Mouse (Mus musculus) myocyte (in vitro differentiated cells): ENCODE measurements around the gene Ablim2.

Source experiments
- CEBPB ChIP-seq: IDR thresholded peaks from 2 replicates; pipeline ENCODE4 v1.6.1; 2011; ENCODE audit warnings: mild to moderate bottlenecking, moderate library complexity; ENCODE audit not compliant: poor library complexity, insufficient read depth, severe bottlenecking
- E2F4 ChIP-seq: IDR thresholded peaks from one replicate; pipeline ENCODE4 v1.6.1; 2011; ENCODE audit warnings: mild to moderate bottlenecking, control low read depth, moderate library complexity; ENCODE audit not compliant: insufficient read depth
- MAX ChIP-seq: IDR thresholded peaks from one replicate; pipeline ENCODE4 v1.6.1; 2011; ENCODE audit warnings: low read depth, mild to moderate bottlenecking, control low read depth
- MYOD1 ChIP-seq, 3 experiments: IDR thresholded peaks; one replicate each; pipeline ENCODE4 v1.6.1; 2011; ENCODE audit warnings: control low read depth in 2 of 3, low read depth in 2 of 3, mild to moderate bottlenecking in 2 of 3, moderate library complexity in 1 of 3; ENCODE audit not compliant: insufficient read length in 2 of 3, control insufficient read depth in 1 of 3
- MYOG ChIP-seq, 3 experiments: IDR thresholded peaks; one replicate each; pipeline ENCODE4 v1.6.1; 2011; ENCODE audit warnings: control low read depth in 2 of 3, low read depth in 2 of 3, mild to moderate bottlenecking in 2 of 3; ENCODE audit not compliant: insufficient read length in 2 of 3, control insufficient read depth in 1 of 3, insufficient read depth in 1 of 3
- POLR2A ChIP-seq: IDR thresholded peaks from one replicate; pipeline ENCODE4 v1.6.1; 2011; ENCODE audit warnings: low read depth, mild to moderate bottlenecking, control low read depth, moderate library complexity; ENCODE audit not compliant: insufficient read length
- POLR2AphosphoS2 ChIP-seq: IDR thresholded peaks from one replicate; pipeline ENCODE4 v1.6.1; 2011; ENCODE audit warnings: low read depth, control low read depth; ENCODE audit not compliant: insufficient read length
- REST ChIP-seq: IDR thresholded peaks from one replicate; pipeline ENCODE4 v1.6.1; 2011; ENCODE audit warnings: mild to moderate bottlenecking, control low read depth, moderate library complexity; ENCODE audit not compliant: insufficient read depth, insufficient read length
- TCF12 ChIP-seq: IDR thresholded peaks from one replicate; pipeline ENCODE4 v1.6.1; 2011; ENCODE audit warnings: mild to moderate bottlenecking, control low read depth; ENCODE audit not compliant: poor library complexity, insufficient read depth, severe bottlenecking
- USF1 ChIP-seq: IDR thresholded peaks from one replicate; pipeline ENCODE4 v1.6.1; 2011; ENCODE audit warnings: low read depth, mild to moderate bottlenecking, control low read depth, moderate library complexity

GRCm38 (mm10) chr5:35826465-35826864 lies 68.8 kb downstream of the Ablim2 start:
- TF ChIP-seq POLR2A, result no peak
- TF ChIP-seq MAX, result no peak
- TF ChIP-seq USF1, result no peak
- TF ChIP-seq E2F4, result no peak
- TF ChIP-seq MYOD1 (IDR thresholded peaks at IDR 0.05; ENCODE audit: control insufficient read depth in 1 of 3, insufficient read length in 2 of 3, low read depth in 2 of 3), result no peak
- no peak for TF ChIP-seq CEBPB
- no peak for TF ChIP-seq POLR2AphosphoS2
- TF ChIP-seq MYOG (IDR thresholded peaks at IDR 0.05; ENCODE audit: control insufficient read depth in 1 of 3, insufficient read depth in 1 of 3, insufficient read length in 2 of 3, low read depth in 2 of 3), result no peak
- TF ChIP-seq TCF12, result no peak
- TF ChIP-seq REST, result no peak
